Mouse (Mus musculus) ovary, adult 18-20 months (tissue): Measurements from ENCODE around the gene Lrrc8d.
A peak's percentile ranks its signal among the peaks of the same experiment; 100 is the strongest.
"Not testable (repeated sequence)": the region's sequence is repeated elsewhere in the genome, so short reads cannot be mapped to it uniquely, and the experiment has no call there.

Experiments used
- DNase-seq: peaks from one replicate; pipeline ENCODE4 v3.0.0; 2022; ENCODE audit warnings: low spot score, mixed read lengths

Lrrc8d gene

GRCm38 (mm10) chr5:105859716-105860460 is 160.1 kb downstream of the Lrrc8d start:
- DNase-seq, result no peak

GRCm38 (mm10) chr5:105860461-105860835 is 160.7 kb downstream of the Lrrc8d start:
- no peak for DNase-seq

DNA sequence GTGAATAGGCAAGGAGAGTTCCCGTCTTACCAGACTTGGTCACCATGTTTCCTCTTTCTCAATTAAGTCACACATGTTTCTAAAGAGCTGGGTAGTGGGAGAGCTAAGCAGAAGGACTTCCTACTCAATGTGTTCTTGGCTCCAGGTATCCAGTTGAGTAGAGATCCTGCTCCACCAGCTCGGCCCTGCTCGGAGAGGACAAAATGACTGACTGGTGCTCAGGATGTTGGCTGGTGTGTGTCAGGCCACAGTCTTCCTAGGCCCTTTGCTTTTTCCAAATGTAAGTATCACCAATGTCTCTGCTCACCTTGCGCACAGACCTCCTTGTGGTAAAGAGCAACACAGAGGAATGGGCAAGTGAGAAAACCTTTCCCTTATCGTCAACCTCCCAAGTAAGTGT is 161.8 kb downstream of the Lrrc8d start:
- no peak for DNase-seq

GRCm38 (mm10) chr5:105865110-105865628 is 165.4 kb downstream of the Lrrc8d start:
- not testable (repeated sequence) for DNase-seq

DNA sequence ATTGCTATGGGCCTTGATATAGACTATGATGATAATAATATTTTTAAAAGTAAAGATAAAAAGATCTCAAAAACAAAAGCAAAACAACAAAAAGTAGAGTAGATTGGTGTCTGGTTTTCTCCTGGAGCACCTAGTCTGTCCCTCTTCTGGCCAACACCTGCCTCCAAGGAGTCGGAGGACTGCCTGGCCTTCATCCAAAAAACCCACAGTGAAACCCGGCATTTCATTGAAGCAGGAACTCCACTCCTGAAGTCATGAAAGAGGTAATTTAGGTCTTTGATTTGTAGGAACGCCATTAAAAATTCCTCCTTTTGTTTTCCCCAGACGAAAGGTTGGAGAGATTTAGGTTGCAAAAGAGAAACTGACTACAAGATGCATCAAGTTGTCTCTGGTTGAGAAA is 167.7 kb downstream of the Lrrc8d start:
- DNase-seq, result no peak

DNA sequence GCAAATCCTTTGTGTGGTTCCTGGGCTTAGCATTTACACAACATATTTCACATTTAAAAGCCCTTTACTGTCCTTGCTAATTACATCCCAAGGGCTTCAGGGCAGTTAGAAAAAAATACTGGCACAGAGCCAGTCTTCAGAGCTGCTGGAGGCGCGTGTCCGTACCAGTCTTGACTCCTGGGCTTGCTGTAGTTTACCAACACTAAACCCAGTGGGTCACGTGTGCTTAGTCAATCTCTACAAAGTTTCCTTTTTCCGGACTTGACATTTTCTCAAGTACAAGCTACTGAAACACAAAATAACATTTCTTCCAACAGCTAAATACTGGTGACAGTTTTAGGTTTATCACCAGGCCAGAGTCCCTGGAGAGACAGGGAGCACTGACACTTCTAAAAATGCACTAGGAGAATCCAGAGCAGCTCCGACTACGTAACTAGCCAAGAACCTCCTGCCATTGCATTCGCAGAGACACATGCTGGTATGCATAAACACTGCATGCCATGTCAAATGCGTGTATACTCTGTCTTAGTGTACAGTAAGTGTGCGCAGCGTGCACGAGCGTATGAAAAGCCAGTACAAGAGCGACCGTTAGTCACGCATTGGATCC is 168.2 kb downstream of the Lrrc8d start:
- DNase-seq, result no peak

DNA sequence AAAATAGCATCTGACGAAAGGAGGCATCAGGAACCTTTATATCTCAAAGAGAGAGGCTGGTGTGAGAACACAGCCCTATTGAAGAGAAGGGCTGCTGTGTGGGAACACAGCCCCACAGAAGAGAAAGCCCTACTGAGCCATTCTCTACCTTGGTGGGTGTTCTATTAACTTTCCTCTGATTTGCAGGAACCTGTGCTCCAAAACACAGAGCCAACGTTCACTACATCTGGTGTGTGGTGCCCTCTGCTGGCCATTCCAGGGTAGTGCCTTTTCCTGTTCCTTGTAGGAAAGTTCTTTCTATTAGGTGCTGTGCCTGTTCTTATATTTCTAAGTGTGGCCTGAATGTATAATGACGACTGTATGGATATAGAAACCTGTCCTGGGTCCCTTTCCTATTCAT is 168.8 kb downstream of the Lrrc8d start:
- peak; percentile 40 for DNase-seq

DNA sequence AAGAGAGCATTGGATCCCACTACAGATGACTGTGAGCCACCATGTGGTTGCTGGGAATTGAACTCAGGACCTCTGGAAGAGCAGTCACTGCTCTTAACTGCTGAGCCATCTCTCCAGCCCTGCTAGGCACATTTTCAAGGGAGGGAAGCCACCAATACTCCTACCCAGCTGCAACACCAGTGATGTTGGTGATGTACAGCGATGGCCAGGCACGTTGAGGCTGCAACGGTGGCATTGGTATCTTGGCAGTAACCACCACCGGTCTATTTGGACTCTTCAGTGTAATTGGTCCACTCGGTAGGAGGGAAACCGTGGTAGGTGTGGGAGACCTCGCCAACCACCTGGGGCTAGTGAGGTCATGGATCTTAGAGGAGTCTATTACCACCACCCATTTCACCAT is 170.0 kb downstream of the Lrrc8d start:
- no peak for DNase-seq

DNA sequence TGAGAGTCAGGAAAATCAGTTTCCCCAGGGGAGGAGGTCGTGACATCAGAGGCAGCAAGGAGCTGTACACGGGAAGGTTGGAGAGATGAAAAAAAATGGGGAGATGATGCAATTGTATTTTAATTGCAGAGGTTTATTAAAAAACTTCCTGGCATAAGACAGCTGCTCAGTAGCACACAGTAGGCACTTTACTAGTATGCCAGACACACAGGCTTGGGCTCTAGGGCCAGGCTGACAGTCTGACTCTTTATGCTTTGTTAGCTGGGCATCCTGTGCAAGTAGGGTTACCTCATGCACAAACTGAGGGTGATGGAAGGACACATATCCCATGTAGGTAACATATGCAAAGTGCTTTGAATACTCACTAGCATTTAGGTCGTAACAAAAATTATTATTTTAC is 171.4 kb downstream of the Lrrc8d start:
- DNase-seq, result no peak

DNA sequence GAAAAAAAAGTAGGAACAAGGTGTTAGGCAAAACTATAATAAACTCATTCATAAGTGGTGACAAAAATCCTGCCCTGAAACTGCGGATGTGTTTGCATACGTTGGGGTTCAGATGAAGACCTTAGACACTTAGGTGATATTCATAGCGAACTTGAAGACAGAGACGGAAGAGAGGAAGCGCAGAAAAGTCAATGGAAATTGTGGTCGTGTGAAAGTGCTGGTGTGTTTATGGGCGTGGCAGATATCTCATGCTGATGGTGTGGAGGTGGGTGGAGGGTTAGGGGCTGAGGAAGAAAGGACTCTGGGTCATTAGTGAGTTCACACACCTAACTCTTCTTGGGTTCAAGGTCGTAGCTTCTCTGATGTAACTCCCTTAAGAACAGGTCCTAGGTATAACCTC is 172.4 kb downstream of the Lrrc8d start:
- DNase-seq, result no peak

GRCm38 (mm10) chr5:105872916-105873315 is 173.1 kb downstream of the Lrrc8d start:
- DNase-seq, result no peak

- no peak for DNase-seq
Observed at GRCm38 (mm10) chr5:105873774-105874173, 174.0 kb downstream of the Lrrc8d start.

GRCm38 (mm10) chr5:105874476-105874875 is 174.7 kb downstream of the Lrrc8d start:
- no peak for DNase-seq

DNA sequence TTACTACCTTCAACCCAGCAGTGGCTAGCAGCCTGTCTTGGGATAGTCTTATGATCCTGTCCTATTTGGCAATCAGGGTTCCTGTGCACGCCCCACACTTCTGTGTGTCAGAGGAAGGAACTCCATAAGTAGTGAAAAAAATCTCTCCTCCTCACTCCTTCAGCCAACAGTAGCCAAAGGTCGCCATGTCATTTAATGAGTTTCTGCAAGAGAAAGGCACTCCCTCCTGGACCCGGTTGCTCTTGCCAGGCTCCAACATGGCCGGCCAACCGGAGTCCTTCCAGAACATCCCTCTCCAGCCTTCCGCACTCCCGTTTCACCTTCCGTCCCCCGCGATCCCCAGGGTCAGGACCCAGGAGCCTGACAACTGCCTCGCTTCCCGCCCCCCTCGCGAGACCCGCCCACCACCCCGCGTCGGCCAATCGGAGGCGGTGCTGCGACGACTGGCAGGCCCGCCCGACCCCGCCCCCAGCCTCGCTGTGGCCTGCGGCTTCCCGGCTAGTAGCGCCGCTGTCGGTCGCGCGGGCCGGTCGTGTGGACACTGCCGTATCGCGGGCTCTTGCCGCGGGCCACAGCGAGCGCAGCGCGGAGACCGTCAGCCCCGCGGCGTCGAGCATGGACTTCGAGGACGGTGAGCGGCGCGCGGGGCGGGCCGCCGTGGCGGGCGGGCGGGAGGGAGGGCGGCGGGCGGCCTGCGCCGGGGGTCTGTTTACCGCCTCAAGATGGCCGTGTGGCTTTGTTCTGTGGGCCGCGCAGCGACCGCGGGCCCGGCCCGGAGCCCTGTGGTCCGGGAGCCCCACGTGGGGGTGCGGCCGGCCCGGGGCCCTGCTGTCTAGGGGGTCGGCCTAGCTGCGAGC is 176.5 kb downstream of the Lrrc8d start, which contains the start of gene Zfp326:
Gene Zfp326, plus strand, starts transcription at position 498 of the 857 bp plus-strand sequence.
- peak; percentile 86 for DNase-seq

DNA sequence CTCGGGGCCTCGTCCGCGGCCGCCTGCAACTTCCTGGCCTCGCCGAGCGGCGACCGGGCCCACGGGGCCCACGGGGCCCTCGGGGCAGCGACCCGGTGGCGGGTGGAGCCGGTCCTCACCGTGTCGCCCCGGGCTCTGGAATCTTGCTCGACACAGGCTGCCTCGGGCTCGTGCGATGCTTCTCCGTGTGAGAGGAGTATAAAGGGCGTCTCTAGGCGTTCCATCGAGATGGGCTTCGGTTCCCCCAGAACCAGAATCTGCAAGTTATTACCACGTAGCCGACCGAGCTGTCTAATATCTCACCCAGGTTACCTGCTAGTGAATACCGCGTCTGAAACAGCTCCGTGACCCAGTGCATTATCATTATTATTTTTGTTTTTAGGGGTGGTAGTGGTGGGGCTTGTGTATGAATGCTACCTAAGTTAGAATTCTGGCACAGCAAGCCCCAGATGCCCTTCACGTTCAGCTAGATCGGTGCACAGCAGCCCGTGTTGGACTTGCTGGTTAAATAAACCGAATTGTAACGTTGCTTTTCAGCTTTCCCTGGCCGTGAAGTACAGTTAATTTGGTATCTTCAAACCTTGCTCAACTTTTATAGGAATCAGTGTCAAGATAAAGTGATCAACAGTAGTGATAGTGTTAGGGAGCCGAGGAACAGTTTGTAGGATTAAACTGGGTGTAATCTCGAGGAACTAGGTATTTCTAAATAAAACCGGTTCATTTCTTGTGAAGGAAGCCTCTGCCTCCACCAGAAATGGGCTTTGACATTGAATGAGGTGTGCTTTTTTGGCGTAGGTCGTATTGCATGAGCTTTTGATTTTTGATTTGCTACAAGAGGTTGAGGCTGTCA is 177.4 kb downstream of the Lrrc8d start:
- DNase-seq, result no peak
